Mouse (Mus musculus): Measurements from ENCODE around the gene Olfr292.

Gene Olfr292

DNA sequence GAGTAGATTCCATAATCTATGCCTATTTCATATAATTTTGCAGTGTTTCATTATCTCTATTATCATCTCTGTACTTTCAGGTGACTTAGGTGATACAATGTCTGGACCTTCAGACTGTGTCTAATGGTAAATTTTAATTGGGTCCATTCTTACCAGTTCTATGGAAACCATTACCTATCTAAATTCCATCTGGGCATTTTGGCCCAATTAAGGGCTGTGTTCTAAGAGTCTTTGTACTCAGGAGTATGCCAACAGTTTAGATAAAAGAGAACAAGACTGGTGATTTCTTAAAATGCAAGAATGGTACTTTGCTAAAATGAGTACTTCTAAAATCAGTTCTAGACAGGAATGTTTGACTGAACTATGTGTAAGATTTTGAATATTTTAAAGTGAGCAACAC lies at the start of gene Olfr292:
TSS of gene Olfr292 (plus strand) at position 301 of the 400 bp plus-strand sequence.
- DNase-seq = no peak

DNA sequence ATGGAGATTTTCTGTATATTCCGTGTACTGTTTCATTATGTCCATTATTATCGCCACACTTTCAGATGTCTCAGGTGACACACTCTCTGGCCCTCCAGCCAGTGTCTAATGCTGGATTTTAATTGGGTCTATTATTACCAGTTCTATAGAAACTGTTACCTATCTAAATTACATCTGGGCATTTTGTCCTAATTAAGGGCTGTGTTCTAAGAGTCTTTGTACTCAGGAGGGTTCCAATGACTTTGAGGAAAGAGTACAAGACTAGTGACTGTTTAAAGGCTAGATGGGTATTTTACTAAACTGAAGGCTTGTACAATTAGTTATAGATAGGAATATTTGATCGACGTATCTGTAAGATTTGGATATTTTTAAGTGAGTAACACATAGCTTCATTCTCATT lies 39.4 kb upstream of the Olfr292 start, which contains the start of gene Olfr293:
TSS of gene Olfr293 (plus strand) at position 301 of the 400 bp plus-strand sequence.
- DNase-seq = no peak

DNA sequence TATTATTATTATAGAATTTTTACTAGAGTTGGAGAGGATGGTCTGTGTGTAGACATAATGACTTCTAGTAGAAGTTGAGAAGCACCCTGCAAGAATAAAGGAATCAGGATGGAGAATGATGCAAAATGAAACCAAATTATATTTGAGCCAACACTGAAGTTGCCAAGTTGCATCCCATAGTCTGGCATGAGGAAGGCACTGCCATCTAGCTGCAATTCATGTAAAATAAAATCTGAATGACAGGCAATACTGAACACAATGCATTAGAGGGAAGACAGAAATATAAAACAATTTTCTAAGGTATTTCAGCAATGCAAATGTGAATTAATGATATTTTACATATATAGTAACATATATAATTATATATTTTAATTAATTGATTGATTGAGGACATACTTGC lies 36.9 kb downstream of the Olfr292 start:
- DNase-seq = no peak

All from right cerebral cortex, postnatal 25 days (tissue).